Mouse (Mus musculus): ENCODE results near the gene Lrrc75a. TPM values are rescaled to one million over a fixed set of nuclear protein-coding genes. Genes with fewer than 3 reads are reported as not detected.

Gene Lrrc75a
- polyA plus RNA-seq, 1 experiment from 2014 or later, result 10.0 TPM

DNA sequence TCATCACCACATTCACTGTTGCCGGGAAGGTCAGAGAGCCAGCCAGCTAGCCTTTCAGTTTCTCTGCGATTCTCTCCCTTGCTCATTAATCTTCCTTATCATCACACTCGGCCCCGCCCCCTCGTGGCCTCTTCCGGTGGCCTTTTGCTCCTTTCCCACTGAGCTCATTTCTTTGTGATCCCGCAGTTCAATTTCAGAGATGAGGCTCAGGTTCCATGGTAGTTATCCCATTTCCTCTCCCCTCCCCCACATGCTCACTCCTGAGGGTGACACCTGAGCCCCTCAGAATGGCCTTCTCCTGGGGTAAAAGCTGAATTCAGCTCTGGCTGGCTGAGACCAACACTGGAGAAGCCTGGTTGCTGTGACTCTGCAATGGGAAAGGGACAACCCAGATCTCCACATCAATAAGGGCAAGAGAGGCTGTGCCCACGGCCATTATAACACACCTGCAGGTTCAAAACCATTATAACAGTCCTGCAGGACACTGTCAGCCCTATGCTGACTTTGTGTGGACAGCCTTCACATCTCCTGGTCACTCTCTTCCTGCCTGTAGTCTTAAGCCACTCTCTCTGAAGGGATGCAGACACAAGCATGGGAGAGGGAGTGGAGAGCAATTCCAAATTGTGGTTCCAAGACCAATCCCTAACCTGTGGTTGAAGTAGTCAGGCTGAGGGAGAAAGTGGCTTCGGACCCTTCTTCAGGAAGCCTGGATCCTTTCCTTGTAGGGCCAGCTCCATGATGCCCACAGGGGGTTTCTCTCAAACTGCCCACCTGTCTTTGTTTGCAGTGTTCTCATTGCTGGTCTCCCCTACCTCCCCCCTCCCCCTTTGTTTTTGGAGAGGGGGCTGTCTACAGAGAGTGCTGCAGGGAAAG, 18.7 kb downstream of the Lrrc75a start:
- H3K4me2 ChIP-seq (ENCODE audit: low read length), result peak overlapping the region; percentile 37; the same call in 1 of the 2 replicates
- ATAC-seq, result no peak

GRCm38 (mm10) chr11:62624341-62625291, 23.7 kb downstream of the Lrrc75a start:
- Histone ChIP-seq H3K27me3 (ENCODE audit: control insufficient read depth, insufficient read depth, low read depth, low read length) (no peaks in the 10 kb centered on the region), H3K4me3 (ENCODE audit: low read depth, low read length) (no peak overlapping the region), H3K4me1 (ENCODE audit: control insufficient read depth, insufficient read depth, low read length) (peaks cover 11% of the 10 kb centered on the region), H3K27ac (ENCODE audit: low read length) (peak overlapping the region; percentile 68), H3K36me3 (ENCODE audit: control insufficient read depth, insufficient read depth, low read length) (no peaks in the 10 kb centered on the region), H3K4me2 (ENCODE audit: low read length) (no peak overlapping the region), H3K9ac (ENCODE audit: low read depth, low read length) (0 out of 2 replicates have a peak overlapping the region, but pooled peaks have one; percentile 30), H3K9me3 (replicated peaks; ENCODE audit: control insufficient read depth, low read length, poor library complexity, severe bottlenecking) (no peaks in the 10 kb centered on the region)
- WGBS, result 58% methylated on average over 10 of the region's 10 CpGs
- no peak for ATAC-seq

More for the DNA sequence above, 18.7 kb downstream of the Lrrc75a start:
- H3K27ac ChIP-seq (ENCODE audit: low read length), result peak overlapping the region; percentile 69
- H3K36me3 ChIP-seq (ENCODE audit: control insufficient read depth, insufficient read depth, low read length), result no peaks in the 10 kb centered on the region
- peak overlapping the region; percentile 40; the same call in 1 of the 2 replicates for H3K9ac ChIP-seq (ENCODE audit: low read depth, low read length)
- H3K9me3 ChIP-seq (replicated peaks; ENCODE audit: control insufficient read depth, low read length, poor library complexity, severe bottlenecking), result no peaks in the 10 kb centered on the region
- H3K4me3 ChIP-seq (ENCODE audit: low read depth, low read length), result no peak overlapping the region
- WGBS, result 3% methylated on average over 9 of the region's 9 CpGs
- H3K4me1 ChIP-seq (ENCODE audit: control insufficient read depth, insufficient read depth, low read length), result peaks cover 25% of the 10 kb centered on the region
- H3K27me3 ChIP-seq (ENCODE audit: control insufficient read depth, insufficient read depth, low read depth, low read length), result no peaks in the 10 kb centered on the region

GRCm38 (mm10) chr11:62622850-62623249, 25.5 kb downstream of the Lrrc75a start:
- H3K9me3 ChIP-seq (replicated peaks; ENCODE audit: control insufficient read depth, low read length, poor library complexity, severe bottlenecking), result no peaks in the 10 kb centered on the region
- H3K9ac ChIP-seq (ENCODE audit: low read depth, low read length), result no peak overlapping the region
- no peaks in the 10 kb centered on the region for H3K27me3 ChIP-seq (ENCODE audit: control insufficient read depth, insufficient read depth, low read depth, low read length)
- no peak overlapping the region for H3K4me3 ChIP-seq (ENCODE audit: low read depth, low read length)
- 0 out of 2 replicates have a peak, but pooled peaks cover 3% of the 10 kb centered on the region for H3K4me1 ChIP-seq (ENCODE audit: control insufficient read depth, insufficient read depth, low read length)
- no peak overlapping the region for H3K27ac ChIP-seq (ENCODE audit: low read length)
- H3K36me3 ChIP-seq (ENCODE audit: control insufficient read depth, insufficient read depth, low read length), result no peaks in the 10 kb centered on the region
- 35% methylated on average over 4 of the region's 4 CpGs for WGBS
- ATAC-seq, result no peak
- no peak overlapping the region for H3K4me2 ChIP-seq (ENCODE audit: low read length)

DNA sequence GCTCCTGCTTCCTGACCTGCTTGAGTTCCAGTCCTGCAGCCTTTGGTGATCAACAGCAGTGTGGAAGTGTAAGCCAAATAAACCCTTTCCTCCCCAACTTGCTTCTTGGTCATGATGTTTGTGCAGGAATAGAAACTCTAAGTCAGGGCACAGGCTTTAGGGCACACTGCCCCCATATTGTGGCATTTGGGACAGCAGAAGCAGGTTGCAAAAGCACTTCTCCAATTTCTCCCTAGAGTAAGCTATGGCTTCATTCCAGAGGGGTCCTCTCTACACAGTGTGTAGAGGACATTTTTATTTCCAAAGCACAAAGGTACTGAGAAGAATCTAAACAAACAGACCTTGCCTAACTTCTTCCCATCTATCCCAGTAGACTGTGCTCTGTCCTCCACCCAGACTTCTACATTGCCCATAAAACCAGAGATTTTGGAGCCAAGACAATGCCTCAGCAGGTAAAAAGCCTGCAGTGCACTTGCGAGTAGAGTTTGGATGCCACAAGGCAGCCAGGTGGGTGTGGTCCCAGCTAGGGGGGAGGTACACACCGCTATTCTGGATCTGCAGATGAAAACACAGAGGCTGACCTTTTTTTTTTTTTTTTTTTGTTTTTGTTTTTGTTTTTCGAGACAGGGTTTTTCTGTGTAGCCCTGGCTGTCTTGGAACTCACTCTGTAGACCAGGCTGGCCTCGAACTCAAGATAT, 26.6 kb downstream of the Lrrc75a start:
- Histone ChIP-seq H3K27ac (ENCODE audit: low read length) (no peak overlapping the region), H3K27me3 (ENCODE audit: control insufficient read depth, insufficient read depth, low read depth, low read length) (no peaks in the 10 kb centered on the region), H3K4me3 (ENCODE audit: low read depth, low read length) (no peak overlapping the region), H3K4me2 (ENCODE audit: low read length) (no peak overlapping the region), H3K9me3 (replicated peaks; ENCODE audit: control insufficient read depth, low read length, poor library complexity, severe bottlenecking) (no peaks in the 10 kb centered on the region), H3K36me3 (ENCODE audit: control insufficient read depth, insufficient read depth, low read length) (0 out of 2 replicates have a peak, but pooled peaks cover 2% of the 10 kb centered on the region), H3K4me1 (ENCODE audit: control insufficient read depth, insufficient read depth, low read length) (0 out of 2 replicates have a peak, but pooled peaks cover 3% of the 10 kb centered on the region), H3K9ac (ENCODE audit: low read depth, low read length) (no peak overlapping the region)
- ATAC-seq, result no peak
- WGBS, result 90% methylated on average over 4 of the region's 4 CpGs

- Histone ChIP-seq H3K27me3 (ENCODE audit: control insufficient read depth, insufficient read depth, low read depth, low read length) (no peaks in the 10 kb centered on the region), H3K4me1 (ENCODE audit: control insufficient read depth, insufficient read depth, low read length) (0 out of 2 replicates have a peak, but pooled peaks cover 3% of the 10 kb centered on the region), H3K36me3 (ENCODE audit: control insufficient read depth, insufficient read depth, low read length) (0 out of 2 replicates have a peak, but pooled peaks cover 2% of the 10 kb centered on the region), H3K27ac (ENCODE audit: low read length) (no peak overlapping the region), H3K4me3 (ENCODE audit: low read depth, low read length) (no peak overlapping the region), H3K4me2 (ENCODE audit: low read length) (no peak overlapping the region), H3K9me3 (replicated peaks; ENCODE audit: control insufficient read depth, low read length, poor library complexity, severe bottlenecking) (no peaks in the 10 kb centered on the region), H3K9ac (ENCODE audit: low read depth, low read length) (no peak overlapping the region)
- WGBS, result 96% methylated on average over 8 of the region's 8 CpGs
- ATAC-seq, result no peak
Observed at GRCm38 (mm10) chr11:62621079-62621478, 27.2 kb downstream of the Lrrc75a start.

DNA sequence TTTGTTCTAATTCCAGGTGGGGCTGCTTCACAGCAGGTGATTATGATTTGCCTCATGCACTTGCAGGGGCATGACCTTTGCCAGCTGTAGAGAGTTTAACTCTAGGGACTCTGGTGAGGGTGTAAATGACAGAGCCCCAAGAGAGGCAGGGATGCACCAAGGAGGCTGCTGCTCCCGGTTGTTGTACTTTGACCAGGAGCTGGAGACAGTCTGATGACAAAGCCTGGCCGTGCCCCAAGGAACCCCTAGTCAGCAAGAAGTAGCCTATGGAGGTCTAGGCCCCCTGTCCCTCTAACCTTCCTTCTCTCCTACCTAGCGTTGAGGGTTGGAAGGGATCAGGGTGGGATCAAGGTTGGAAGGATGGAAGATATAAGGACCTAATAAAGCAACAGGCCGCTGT, 32.9 kb downstream of the Lrrc75a start:
- Histone ChIP-seq H3K4me1 (ENCODE audit: control insufficient read depth, insufficient read depth, low read length) (peaks cover 23% of the 10 kb centered on the region), H3K9me3 (replicated peaks; ENCODE audit: control insufficient read depth, low read length, poor library complexity, severe bottlenecking) (no peaks in the 10 kb centered on the region), H3K27me3 (ENCODE audit: control insufficient read depth, insufficient read depth, low read depth, low read length) (no peaks in the 10 kb centered on the region), H3K9ac (ENCODE audit: low read depth, low read length) (no peak overlapping the region), H3K27ac (ENCODE audit: low read length) (no peak overlapping the region; the same call in 1 of the 2 replicates), H3K36me3 (ENCODE audit: control insufficient read depth, insufficient read depth, low read length) (0 out of 2 replicates have a peak, but pooled peaks cover 2% of the 10 kb centered on the region), H3K4me2 (ENCODE audit: low read length) (no peak overlapping the region), H3K4me3 (ENCODE audit: low read depth, low read length) (no peak overlapping the region)
- 93% methylated on average over 4 of the region's 4 CpGs for WGBS
- ATAC-seq, result no peak

GRCm38 (mm10) chr11:62614876-62615410, 33.4 kb downstream of the Lrrc75a start:
- H3K4me3 ChIP-seq (ENCODE audit: low read depth, low read length), result no peak overlapping the region
- H3K27ac ChIP-seq (ENCODE audit: low read length), result peak overlapping the region; percentile 90
- H3K36me3 ChIP-seq (ENCODE audit: control insufficient read depth, insufficient read depth, low read length), result 0 out of 2 replicates have a peak, but pooled peaks cover 2% of the 10 kb centered on the region
- H3K9ac ChIP-seq (ENCODE audit: low read depth, low read length), result peak overlapping the region; percentile 47
- 74% methylated on average over 8 of the region's 8 CpGs for WGBS
- H3K27me3 ChIP-seq (ENCODE audit: control insufficient read depth, insufficient read depth, low read depth, low read length), result no peaks in the 10 kb centered on the region
- no peaks in the 10 kb centered on the region for H3K9me3 ChIP-seq (replicated peaks; ENCODE audit: control insufficient read depth, low read length, poor library complexity, severe bottlenecking)
- peaks cover 23% of the 10 kb centered on the region for H3K4me1 ChIP-seq (ENCODE audit: control insufficient read depth, insufficient read depth, low read length)
- no peak overlapping the region for H3K4me2 ChIP-seq (ENCODE audit: low read length)
- ATAC-seq, result no peak
